8 mouse cellular contexts compared by ENCODE assay signal in genomic region chr11:75459141-75459711, GRCm38 (mm10). TPM values are rescaled to one million over a fixed set of nuclear protein-coding genes. Genes with fewer than 3 reads are reported as not detected.
DNase-seq lines count a peak whose midpoint lies in the region; ATAC-seq and TF ChIP-seq lines count a peak whose summit lies in the region.

No protein-coding gene starts in this region.

- no peaks in the 10 kb centered on the region for H3K9me3 ChIP-seq in forebrain, postnatal 0 days (ENCODE audit: low read length)
- H3K9me3 ChIP-seq in neural tube, embryonic 12.5 days: no peaks in the 10 kb centered on the region

- 78% methylated on average over 5 of the region's 5 CpGs for WGBS in forebrain, postnatal 0 days
- WGBS in neural tube, embryonic 12.5 days: 85% methylated on average over 5 of the region's 5 CpGs

- peak; percentile 14 for DNase-seq in thymus, postnatal 25 days
- no peak for DNase-seq in thymus, postnatal 10 days (ENCODE audit: low spot score in 2 of 2)
- DNase-seq in forebrain, postnatal 0 days: no peak
- peak; percentile 56 for DNase-seq in kidney, adult 18-20 months
- no peak for DNase-seq in frontal cortex, postnatal 14 days (ENCODE audit: low spot score in 2 of 2)
- DNase-seq in right cerebral cortex, postnatal 36 days (ENCODE audit: low spot score in 2 of 2): no peak
- no peak for DNase-seq in urinary bladder, postnatal 4 days (ENCODE audit: low spot score in 2 of 2)

- TF ChIP-seq CTCF in forebrain, postnatal 0 days (IDR thresholded peaks at IDR 0.05; ENCODE audit: low read depth): no peak

- no peak overlapping the region for H3K4me2 ChIP-seq in forebrain, postnatal 0 days (ENCODE audit: low read depth)
- H3K4me2 ChIP-seq in neural tube, embryonic 12.5 days (replicated peaks): peak overlapping the region; percentile 72; the same call in 1 of the 2 replicates

- peaks cover 17% of the 10 kb centered on the region for H3K4me1 ChIP-seq in forebrain, postnatal 0 days (ENCODE audit: insufficient read depth)
- peaks cover 33% of the 10 kb centered on the region for H3K4me1 ChIP-seq in neural tube, embryonic 12.5 days

- no peak overlapping the region for H3K9ac ChIP-seq in forebrain, postnatal 0 days
- no peak overlapping the region for H3K9ac ChIP-seq in neural tube, embryonic 12.5 days

- no peaks in the 10 kb centered on the region for H3K27me3 ChIP-seq in forebrain, postnatal 0 days (ENCODE audit: insufficient read depth, low read length)
- H3K27me3 ChIP-seq in neural tube, embryonic 12.5 days (replicated peaks): no peaks in the 10 kb centered on the region; the same call in 1 of the 2 replicates

- no peaks in the 10 kb centered on the region for H3K36me3 ChIP-seq in forebrain, postnatal 0 days (ENCODE audit: insufficient read depth)
- H3K36me3 ChIP-seq in neural tube, embryonic 12.5 days: no peaks in the 10 kb centered on the region

- no peak for ATAC-seq in forebrain, postnatal 0 days
- no peak for ATAC-seq in neural tube, embryonic 12.5 days (ENCODE audit: low FRiP score, low read depth)

- H3K4me3 ChIP-seq in forebrain, postnatal 0 days (ENCODE audit: low read depth, low read length): no peak overlapping the region
- H3K4me3 ChIP-seq in neural tube, embryonic 12.5 days: no peak overlapping the region

- peak overlapping the region; percentile 78; the same call in 1 of the 2 replicates for H3K27ac ChIP-seq in forebrain, postnatal 0 days (ENCODE audit: low read depth, low read length)
- no peak overlapping the region for H3K27ac ChIP-seq in neural tube, embryonic 12.5 days

RNA-seq across cellular contexts. Expression of gene Tlcd2, which starts 2.3 kb away (rescaled TPM):
- total RNA-seq in forebrain, postnatal 0 days (2014; rRNA removed): 0.31 and 1.4 TPM in 2 replicates
- 0.79 and 1.2 TPM in 2 replicates for polyA plus RNA-seq in forebrain, postnatal 0 days (2015; fragmentation: Nextera tagmentation; extraction: Ambion mirVana)
- 8.3 and 8.6 TPM in 2 replicates for polyA plus RNA-seq in neural tube, embryonic 12.5 days (2016; fragmentation: Nextera tagmentation; extraction: Ambion mirVana)

RNA-seq across cellular contexts. Expression of gene Wdr81, which starts 4.7 kb away (rescaled TPM):
- total RNA-seq in forebrain, postnatal 0 days (2014; rRNA removed): 15.8 and 15.9 TPM in 2 replicates
- polyA plus RNA-seq in forebrain, postnatal 0 days (2015; fragmentation: Nextera tagmentation; extraction: Ambion mirVana): 4.2 and 4.9 TPM in 2 replicates
- polyA plus RNA-seq in neural tube, embryonic 12.5 days (2016; fragmentation: Nextera tagmentation; extraction: Ambion mirVana): 8.2 and 9.0 TPM in 2 replicates

RNA-seq across cellular contexts. Expression of gene Serpinf2, which starts 19.8 kb away (rescaled TPM):
- total RNA-seq in forebrain, postnatal 0 days (2014; rRNA removed): 0.24 TPM in 1 of 2 replicates, not detected in the other
- not detected in 2 replicates for polyA plus RNA-seq in forebrain, postnatal 0 days (2015; fragmentation: Nextera tagmentation; extraction: Ambion mirVana)
- polyA plus RNA-seq in neural tube, embryonic 12.5 days (2016; fragmentation: Nextera tagmentation; extraction: Ambion mirVana): 0.18 and 0.40 TPM in 2 replicates

RNA-seq across cellular contexts. Expression of gene Prpf8, which starts 27.4 kb away (rescaled TPM):
- 89.0 and 120 TPM in 2 replicates for total RNA-seq in forebrain, postnatal 0 days (2014; rRNA removed)
- 25.6 and 27.9 TPM in 2 replicates for polyA plus RNA-seq in forebrain, postnatal 0 days (2015; fragmentation: Nextera tagmentation; extraction: Ambion mirVana)
- 68.3 and 69.2 TPM in 2 replicates for polyA plus RNA-seq in neural tube, embryonic 12.5 days (2016; fragmentation: Nextera tagmentation; extraction: Ambion mirVana)

RNA-seq across cellular contexts. Expression of gene Serpinf1, which starts 36.7 kb away (rescaled TPM):
- total RNA-seq in forebrain, postnatal 0 days (2014; rRNA removed): 43.0 and 53.3 TPM in 2 replicates
- polyA plus RNA-seq in forebrain, postnatal 0 days (2015; fragmentation: Nextera tagmentation; extraction: Ambion mirVana): 44.6 and 57.7 TPM in 2 replicates
- 72.8 and 73.2 TPM in 2 replicates for polyA plus RNA-seq in neural tube, embryonic 12.5 days (2016; fragmentation: Nextera tagmentation; extraction: Ambion mirVana)

Comparison
In these comparisons a context has a peak if more than half of its experiments do, and no peak if none do; other contexts are left out.
1. DNase-seq: peak in thymus, postnatal 25 days (single experiment) and kidney, adult 18-20 months (single experiment); none in thymus, postnatal 10 days (0 of 2), forebrain, postnatal 0 days (single experiment), frontal cortex, postnatal 14 days (0 of 2), right cerebral cortex, postnatal 36 days (0 of 2) and urinary bladder, postnatal 4 days (0 of 2).